Mouse (Mus musculus): ENCODE measurements at regions not wholly inside any gene's neighbourhood (a gene's known extent, or its start where the extent isn't known, plus 50 kb on each side); places are given as distances from the start of the nearest gene placed in this dataset.
A peak's percentile ranks its signal among the peaks of the same experiment; 100 is the strongest.

- Histone ChIP-seq H3K36me3 (ENCODE audit: insufficient read depth, low read length) (no peaks in the 10 kb centered on the region), H3K27me3 (ENCODE audit: insufficient read depth, low read length) (no peaks in the 10 kb centered on the region), H3K4me1 (ENCODE audit: insufficient read depth, low read length) (peaks cover 16% of the 10 kb centered on the region; the same call in 1 of the 2 replicates), H3K9ac (replicated peaks; ENCODE audit: low read length) (no peak overlapping the region), H3K4me3 (ENCODE audit: low read length) (no peak overlapping the region), H3K27ac (ENCODE audit: low read length) (no peak overlapping the region), H3K9me3 (ENCODE audit: low read length) (no peaks in the 10 kb centered on the region), H3K4me2 (replicated peaks; ENCODE audit: low read depth, low read length) (no peak overlapping the region)
- no peak for ATAC-seq (ENCODE audit: low FRiP score, low TSS enrichment)
- 80% methylated on average over 4 of the region's 4 CpGs for WGBS
Observed at GRCm38 (mm10) chr2:79546206-79546605, 88.9 kb upstream of the Itprid2 start.

GRCm38 (mm10) chr2:79547284-79547683 lies 87.9 kb upstream of the Itprid2 start:
- H3K36me3 ChIP-seq (ENCODE audit: insufficient read depth, low read length) = no peaks in the 10 kb centered on the region
- H3K4me2 ChIP-seq (replicated peaks; ENCODE audit: low read depth, low read length) = no peak overlapping the region
- H3K27me3 ChIP-seq (ENCODE audit: insufficient read depth, low read length) = no peaks in the 10 kb centered on the region
- ATAC-seq (ENCODE audit: low FRiP score, low TSS enrichment) = no peak
- H3K9ac ChIP-seq (replicated peaks; ENCODE audit: low read length) = no peak overlapping the region
- 80% methylated on average over 3 of the region's 3 CpGs for WGBS
- no peak overlapping the region for H3K27ac ChIP-seq (ENCODE audit: low read length)
- no peaks in the 10 kb centered on the region for H3K9me3 ChIP-seq (ENCODE audit: low read length)
- H3K4me3 ChIP-seq (ENCODE audit: low read length) = no peak overlapping the region
- H3K4me1 ChIP-seq (ENCODE audit: insufficient read depth, low read length) = peaks cover 12% of the 10 kb centered on the region; the same call in 1 of the 2 replicates

GRCm38 (mm10) chr2:79548039-79548600 lies 87.0 kb upstream of the Itprid2 start:
- Histone ChIP-seq H3K27ac (ENCODE audit: low read length) (no peak overlapping the region), H3K36me3 (ENCODE audit: insufficient read depth, low read length) (no peaks in the 10 kb centered on the region), H3K4me2 (replicated peaks; ENCODE audit: low read depth, low read length) (no peak overlapping the region), H3K4me1 (ENCODE audit: insufficient read depth, low read length) (peaks cover 12% of the 10 kb centered on the region; the same call in 1 of the 2 replicates), H3K9me3 (ENCODE audit: low read length) (no peaks in the 10 kb centered on the region), H3K4me3 (ENCODE audit: low read length) (no peak overlapping the region), H3K9ac (replicated peaks; ENCODE audit: low read length) (no peak overlapping the region), H3K27me3 (ENCODE audit: insufficient read depth, low read length) (no peaks in the 10 kb centered on the region)
- ATAC-seq (ENCODE audit: low FRiP score, low TSS enrichment) = no peak
- 61% methylated on average over 8 of the region's 8 CpGs for WGBS

- 0 out of 2 replicates have a peak, but pooled peaks cover under 1% of the 10 kb centered on the region for H3K4me1 ChIP-seq (ENCODE audit: insufficient read depth, low read length)
- H3K36me3 ChIP-seq (ENCODE audit: insufficient read depth, low read length) = no peaks in the 10 kb centered on the region
- no peak overlapping the region for H3K9ac ChIP-seq (replicated peaks; ENCODE audit: low read length)
- H3K27ac ChIP-seq (ENCODE audit: low read length) = no peak overlapping the region
- no peak for ATAC-seq (ENCODE audit: low FRiP score, low TSS enrichment)
- H3K4me3 ChIP-seq (ENCODE audit: low read length) = no peak overlapping the region
- WGBS = 83% methylated on average over 3 of the region's 3 CpGs
- no peaks in the 10 kb centered on the region for H3K9me3 ChIP-seq (ENCODE audit: low read length)
- H3K4me2 ChIP-seq (replicated peaks; ENCODE audit: low read depth, low read length) = no peak overlapping the region
- no peaks in the 10 kb centered on the region for H3K27me3 ChIP-seq (ENCODE audit: insufficient read depth, low read length)
Observed at GRCm38 (mm10) chr2:79549781-79550180, 85.4 kb upstream of the Itprid2 start.

GRCm38 (mm10) chr2:79550432-79550831 lies 84.7 kb upstream of the Itprid2 start:
- ATAC-seq (ENCODE audit: low FRiP score, low TSS enrichment) = no peak
- WGBS = 84% methylated on average over 3 of the region's 3 CpGs
- Histone ChIP-seq H3K9me3 (ENCODE audit: low read length) (no peaks in the 10 kb centered on the region), H3K4me2 (replicated peaks; ENCODE audit: low read depth, low read length) (no peak overlapping the region), H3K4me3 (ENCODE audit: low read length) (no peak overlapping the region), H3K9ac (replicated peaks; ENCODE audit: low read length) (no peak overlapping the region), H3K36me3 (ENCODE audit: insufficient read depth, low read length) (no peaks in the 10 kb centered on the region), H3K27ac (ENCODE audit: low read length) (no peak overlapping the region), H3K27me3 (ENCODE audit: insufficient read depth, low read length) (no peaks in the 10 kb centered on the region), H3K4me1 (ENCODE audit: insufficient read depth, low read length) (no peaks in the 10 kb centered on the region)

- H3K9me3 ChIP-seq (ENCODE audit: low read length) = no peaks in the 10 kb centered on the region
- H3K36me3 ChIP-seq (ENCODE audit: insufficient read depth, low read length) = no peaks in the 10 kb centered on the region
- no peak for ATAC-seq (ENCODE audit: low FRiP score, low TSS enrichment)
- 75% methylated on average over 5 of the region's 5 CpGs for WGBS
- no peak overlapping the region for H3K27ac ChIP-seq (ENCODE audit: low read length)
- H3K9ac ChIP-seq (replicated peaks; ENCODE audit: low read length) = no peak overlapping the region
- H3K4me3 ChIP-seq (ENCODE audit: low read length) = no peak overlapping the region
- H3K4me2 ChIP-seq (replicated peaks; ENCODE audit: low read depth, low read length) = no peak overlapping the region
- H3K4me1 ChIP-seq (ENCODE audit: insufficient read depth, low read length) = no peaks in the 10 kb centered on the region
- H3K27me3 ChIP-seq (ENCODE audit: insufficient read depth, low read length) = no peaks in the 10 kb centered on the region
Observed at GRCm38 (mm10) chr2:79552481-79552880, 82.7 kb upstream of the Itprid2 start.

- H3K9me3 ChIP-seq (ENCODE audit: low read length) = no peaks in the 10 kb centered on the region
Observed at GRCm38 (mm10) chr2:79555395-79555794, 79.8 kb upstream of the Itprid2 start.

GRCm38 (mm10) chr2:79557361-79557760 lies 77.8 kb upstream of the Itprid2 start:
- no peak overlapping the region for H3K9ac ChIP-seq (replicated peaks; ENCODE audit: low read length)
- no peaks in the 10 kb centered on the region for H3K4me1 ChIP-seq (ENCODE audit: insufficient read depth, low read length)
- 86% methylated on average over 3 of the region's 3 CpGs for WGBS
- no peaks in the 10 kb centered on the region for H3K27me3 ChIP-seq (ENCODE audit: insufficient read depth, low read length)
- H3K4me3 ChIP-seq (ENCODE audit: low read length) = no peak overlapping the region
- no peak overlapping the region for H3K4me2 ChIP-seq (replicated peaks; ENCODE audit: low read depth, low read length)
- H3K9me3 ChIP-seq (ENCODE audit: low read length) = no peaks in the 10 kb centered on the region
- H3K27ac ChIP-seq (ENCODE audit: low read length) = no peak overlapping the region
- H3K36me3 ChIP-seq (ENCODE audit: insufficient read depth, low read length) = no peaks in the 10 kb centered on the region
- ATAC-seq (ENCODE audit: low FRiP score, low TSS enrichment) = no peak

More at GRCm38 (mm10) chr2:79555395-79555794, 79.8 kb upstream of the Itprid2 start:
- H3K4me1 ChIP-seq (ENCODE audit: insufficient read depth, low read length) = no peaks in the 10 kb centered on the region
- no peak for ATAC-seq (ENCODE audit: low FRiP score, low TSS enrichment)
- no peaks in the 10 kb centered on the region for H3K27me3 ChIP-seq (ENCODE audit: insufficient read depth, low read length)
- no peak overlapping the region for H3K9ac ChIP-seq (replicated peaks; ENCODE audit: low read length)
- no peaks in the 10 kb centered on the region for H3K36me3 ChIP-seq (ENCODE audit: insufficient read depth, low read length)
- H3K4me2 ChIP-seq (replicated peaks; ENCODE audit: low read depth, low read length) = no peak overlapping the region
- no peak overlapping the region for H3K4me3 ChIP-seq (ENCODE audit: low read length)
- H3K27ac ChIP-seq (ENCODE audit: low read length) = no peak overlapping the region
- WGBS = 72% methylated on average over 2 of the region's 2 CpGs

- 23% methylated on average over 3 of the region's 3 CpGs for WGBS
Observed at GRCm38 (mm10) chr2:79566280-79566933, 68.7 kb upstream of the Itprid2 start.

GRCm38 (mm10) chr2:79567413-79567934 lies 67.7 kb upstream of the Itprid2 start:
- no peaks in the 10 kb centered on the region for H3K9me3 ChIP-seq (ENCODE audit: low read length)
- peaks cover 6% of the 10 kb centered on the region; the same call in 1 of the 2 replicates for H3K4me1 ChIP-seq (ENCODE audit: insufficient read depth, low read length)
- no peak overlapping the region for H3K9ac ChIP-seq (replicated peaks; ENCODE audit: low read length)
- 77% methylated on average over 3 of the region's 3 CpGs for WGBS
- no peak overlapping the region for H3K4me3 ChIP-seq (ENCODE audit: low read length)
- no peaks in the 10 kb centered on the region for H3K27me3 ChIP-seq (ENCODE audit: insufficient read depth, low read length)
- H3K4me2 ChIP-seq (replicated peaks; ENCODE audit: low read depth, low read length) = no peak overlapping the region
- ATAC-seq (ENCODE audit: low FRiP score, low TSS enrichment) = no peak
- no peaks in the 10 kb centered on the region for H3K36me3 ChIP-seq (ENCODE audit: insufficient read depth, low read length)
- no peak overlapping the region for H3K27ac ChIP-seq (ENCODE audit: low read length)

More at GRCm38 (mm10) chr2:79566280-79566933, 68.7 kb upstream of the Itprid2 start:
- Histone ChIP-seq H3K27me3 (ENCODE audit: insufficient read depth, low read length) (no peaks in the 10 kb centered on the region), H3K27ac (ENCODE audit: low read length) (peak overlapping the region; percentile 53; the same call in 1 of the 2 replicates), H3K9ac (replicated peaks; ENCODE audit: low read length) (no peak overlapping the region), H3K36me3 (ENCODE audit: insufficient read depth, low read length) (no peaks in the 10 kb centered on the region), H3K9me3 (ENCODE audit: low read length) (no peaks in the 10 kb centered on the region), H3K4me3 (ENCODE audit: low read length) (no peak overlapping the region), H3K4me1 (ENCODE audit: insufficient read depth, low read length) (peaks cover 6% of the 10 kb centered on the region; the same call in 1 of the 2 replicates), H3K4me2 (replicated peaks; ENCODE audit: low read depth, low read length) (no peak overlapping the region)
- ATAC-seq (ENCODE audit: low FRiP score, low TSS enrichment) = peak; percentile 46; the same call in 1 of the 2 replicates

All from kidney, embryonic 16.5 days (tissue).